Mouse (Mus musculus): ENCODE measurements at regions not wholly inside any gene's neighbourhood (a gene's known extent, or its start where the extent isn't known, plus 50 kb on each side); places are given as distances from the start of the nearest gene placed in this dataset.
"Not testable (repeated sequence)": the region's sequence is repeated elsewhere in the genome, so short reads cannot be mapped to it uniquely, and the experiment has no call there.

GRCm38 (mm10) chr12:15416180-15416766 is 400.4 kb downstream of the Trib2 start:
- peak in 1 of 2 experiments; percentile 77 for DNase-seq (ENCODE audit: low spot score in 2 of 2)

- DNase-seq (ENCODE audit: low spot score in 2 of 2), result no peak
These were observed 406.3 kb downstream of the Trib2 start for GRCm38 (mm10) chr12:15410419-15410818.

- not testable (repeated sequence) for DNase-seq (ENCODE audit: low spot score in 2 of 2)
These were observed 409.1 kb downstream of the Trib2 start for GRCm38 (mm10) chr12:15407577-15407976.

GRCm38 (mm10) chr12:15392641-15393040 is 424.1 kb downstream of the Trib2 start:
- no peak for DNase-seq (ENCODE audit: low spot score in 2 of 2)

GRCm38 (mm10) chr12:15388574-15388973 is 428.1 kb downstream of the Trib2 start:
- DNase-seq (ENCODE audit: low spot score in 2 of 2), result no peak

GRCm38 (mm10) chr12:15357808-15358207 is 458.9 kb downstream of the Trib2 start:
- DNase-seq (ENCODE audit: low spot score in 2 of 2), result no peak

GRCm38 (mm10) chr12:15320697-15321449 is 495.8 kb downstream of the Trib2 start:
- DNase-seq (ENCODE audit: low spot score in 2 of 2), result no peak

GRCm38 (mm10) chr12:15319647-15320046 is 497.1 kb downstream of the Trib2 start:
- DNase-seq (ENCODE audit: low spot score in 2 of 2), result no peak

GRCm38 (mm10) chr12:15294898-15295297 is 521.8 kb downstream of the Trib2 start:
- no peak for DNase-seq (ENCODE audit: low spot score in 2 of 2)

- DNase-seq (ENCODE audit: low spot score in 2 of 2), result no peak
These were observed 554.6 kb downstream of the Trib2 start for GRCm38 (mm10) chr12:15262165-15262564.

- DNase-seq (ENCODE audit: low spot score in 2 of 2), result no peak
These were observed 555.1 kb downstream of the Trib2 start for GRCm38 (mm10) chr12:15261604-15262003.

GRCm38 (mm10) chr12:15260907-15261415 is 555.8 kb downstream of the Trib2 start:
- DNase-seq (ENCODE audit: low spot score in 2 of 2), result no peak

GRCm38 (mm10) chr12:15244966-15245365 is 571.8 kb downstream of the Trib2 start:
- DNase-seq (ENCODE audit: low spot score in 2 of 2), result no peak

GRCm38 (mm10) chr12:15222497-15223170 is 594.1 kb downstream of the Trib2 start:
- DNase-seq (ENCODE audit: low spot score in 2 of 2), result no peak

GRCm38 (mm10) chr12:15218504-15218903 is 598.2 kb downstream of the Trib2 start:
- DNase-seq (ENCODE audit: low spot score in 2 of 2), result peak in 1 of 2 experiments; percentile 1

GRCm38 (mm10) chr12:15216180-15216579 is 600.5 kb downstream of the Trib2 start:
- DNase-seq (ENCODE audit: low spot score in 2 of 2), result no peak

GRCm38 (mm10) chr12:15174411-15175041 is 642.2 kb downstream of the Trib2 start:
- peak in 1 of 2 experiments; percentile 10 for DNase-seq (ENCODE audit: low spot score in 2 of 2)

GRCm38 (mm10) chr12:15162605-15163004 is 654.1 kb downstream of the Trib2 start:
- no peak for DNase-seq (ENCODE audit: low spot score in 2 of 2)

- no peak for DNase-seq (ENCODE audit: low spot score in 2 of 2)
These were observed 654.9 kb downstream of the Trib2 start for GRCm38 (mm10) chr12:15161864-15162263.

- no peak for DNase-seq (ENCODE audit: low spot score in 2 of 2)
These were observed 656.2 kb downstream of the Trib2 start for GRCm38 (mm10) chr12:15160478-15160998.

- no peak for DNase-seq (ENCODE audit: low spot score in 2 of 2)
These were observed 670.3 kb downstream of the Trib2 start for GRCm38 (mm10) chr12:15146398-15146797.
